Mouse (Mus musculus) MEL (cell line): ENCODE data around the gene Hoxb8. TPM values are rescaled to one million over a fixed set of nuclear protein-coding genes. Genes with fewer than 3 reads are reported as not detected.

ENCODE experiments used
- DNase-seq: peaks from one replicate; pipeline ENCODE4 v3.0.0; 2011; ENCODE audit warnings: low read depth, low spot score
- H3K27ac ChIP-seq: 2 replicates; pipeline ENCODE4 v1.5.1; 2012; ENCODE audit warnings: low read depth, mild to moderate bottlenecking, control low read depth, low read length, moderate library complexity; ENCODE audit not compliant: control insufficient read depth
- H3K27me3 ChIP-seq, 2 experiments: fragments of 150-350 bp in 1 of 2; sonication (generic) in 1 of 2; 2 replicates each; pipeline ENCODE4 v1.6.1; 2012; ENCODE audit warnings: low read length in 2 of 2, mild to moderate bottlenecking in 2 of 2, improper control_type of control experiment in 1 of 2, moderate library complexity in 1 of 2; ENCODE audit not compliant: insufficient read depth in 2 of 2, control insufficient read depth in 1 of 2
- H3K36me3 ChIP-seq, 2 experiments: 2 replicates each; pipeline ENCODE4 v1.6.1; 2012 to 2014; ENCODE audit warnings: low read length in 2 of 2, improper control_type of control experiment in 1 of 2, inconsistent platforms in 1 of 2, mild to moderate bottlenecking in 1 of 2; ENCODE audit not compliant: insufficient read depth in 2 of 2, control insufficient read depth in 1 of 2
- H3K4me1 ChIP-seq, 2 experiments: fragments of 150-350 bp in 1 of 2; sonication (generic) in 1 of 2; 2 replicates each; pipeline ENCODE4 v1.6.1; 2012; ENCODE audit warnings: low read length in 2 of 2, improper control_type of control experiment in 1 of 2, mild to moderate bottlenecking in 1 of 2; ENCODE audit not compliant: insufficient read depth in 2 of 2, control insufficient read depth in 1 of 2
- H3K4me3 ChIP-seq, 2 experiments: fragments of 150-350 bp in 1 of 2; sonication (generic) in 1 of 2; 2 replicates each; pipeline ENCODE4 v1.5.1; 2012; ENCODE audit warnings: low read depth in 2 of 2, low read length in 2 of 2, mild to moderate bottlenecking in 2 of 2, moderate library complexity in 2 of 2, control low read depth in 1 of 2, improper control_type of control experiment in 1 of 2; ENCODE audit not compliant: control insufficient read depth in 1 of 2, insufficient read depth in 1 of 2
- H3K79me2 ChIP-seq: 2 replicates; pipeline ENCODE4 v1.6.1; 2012; ENCODE audit warnings: mild to moderate bottlenecking, low read length, moderate library complexity; ENCODE audit not compliant: control insufficient read depth, poor library complexity, insufficient read depth
- H3K9ac ChIP-seq: 2 replicates; pipeline ENCODE4 v1.6.1; 2012; ENCODE audit warnings: low read depth, mild to moderate bottlenecking, control low read depth, low read length, moderate library complexity; ENCODE audit not compliant: control insufficient read depth, poor library complexity, severe bottlenecking
- H3K9me3 ChIP-seq: fragments of 150-350 bp; sonication (generic); replicated peaks from 2 replicates; pipeline ENCODE4 v1.6.1; 2012; ENCODE audit warnings: mild to moderate bottlenecking, low read length, improper control_type of control experiment, moderate library complexity; ENCODE audit not compliant: insufficient read depth
- BHLHE40 ChIP-seq: IDR thresholded peaks from 2 replicates; pipeline ENCODE4 v1.6.1; 2012; ENCODE audit warnings: low read depth, mild to moderate bottlenecking, inconsistent platforms, low read length, improper control_type of control experiment, borderline replicate concordance
- CTCF ChIP-seq, 3 experiments: IDR thresholded peaks in 2 of 3; conservative IDR thresholded peaks in 1 of 3; 2 replicates each; pipeline ENCODE4 v1.5.1; 2011 to 2012; ENCODE audit warnings: low read length in 3 of 3, low read depth in 2 of 3, mild to moderate bottlenecking in 2 of 3, improper control_type of control experiment in 1 of 3, inconsistent platforms in 1 of 3, mixed read lengths in 1 of 3, moderate library complexity in 1 of 3; ENCODE audit not compliant: control insufficient read depth in 1 of 3, insufficient read depth in 1 of 3, poor library complexity in 1 of 3, severe bottlenecking in 1 of 3
- E2F4 ChIP-seq: IDR thresholded peaks from 2 replicates; pipeline ENCODE4 v1.6.1; 2011; ENCODE audit warnings: low read depth, low read length, improper control_type of control experiment, borderline replicate concordance
- ELF1 ChIP-seq: IDR thresholded peaks from 2 replicates; pipeline ENCODE4 v1.6.1; 2014; ENCODE audit warnings: low read depth, mild to moderate bottlenecking, inconsistent platforms, low read length, improper control_type of control experiment, moderate library complexity
- EP300 ChIP-seq, 2 experiments: IDR thresholded peaks; 2 replicates each; pipeline ENCODE4 v1.6.1; 2011; ENCODE audit warnings: improper control_type of control experiment in 2 of 2, low read length in 2 of 2, low read depth in 1 of 2, mild to moderate bottlenecking in 1 of 2
- ETS1 ChIP-seq: IDR thresholded peaks from 2 replicates; pipeline ENCODE4 v1.6.1; 2012; ENCODE audit warnings: low read depth, mild to moderate bottlenecking, inconsistent platforms, low read length, improper control_type of control experiment, moderate library complexity
- GATA1 ChIP-seq: IDR thresholded peaks from 2 replicates; pipeline ENCODE4 v1.6.1; 2011; ENCODE audit warnings: low read depth, low read length, improper control_type of control experiment
- HCFC1 ChIP-seq: IDR thresholded peaks from 2 replicates; pipeline ENCODE4 v1.6.1; 2012; ENCODE audit warnings: low read depth, mild to moderate bottlenecking, inconsistent platforms, low read length, improper control_type of control experiment, moderate library complexity
- JUND ChIP-seq: IDR thresholded peaks from 2 replicates; pipeline ENCODE4 v1.6.1; 2011; ENCODE audit warnings: low read depth, mild to moderate bottlenecking, improper control_type of control experiment, low read length
- MAFK ChIP-seq: IDR thresholded peaks from 2 replicates; pipeline ENCODE4 v1.6.1; 2011; ENCODE audit warnings: low read depth, mild to moderate bottlenecking, low read length, improper control_type of control experiment, borderline replicate concordance
- MAX ChIP-seq: IDR thresholded peaks from 2 replicates; pipeline ENCODE4 v1.6.1; 2011; ENCODE audit warnings: low read length, improper control_type of control experiment
- MAZ ChIP-seq: IDR thresholded peaks from 2 replicates; pipeline ENCODE4 v1.6.1; 2012; ENCODE audit warnings: low read depth, mild to moderate bottlenecking, inconsistent platforms, low read length, improper control_type of control experiment
- MEF2A ChIP-seq: IDR thresholded peaks from 2 replicates; pipeline ENCODE4 v1.6.1; 2014; ENCODE audit warnings: low read depth, mild to moderate bottlenecking, inconsistent platforms, low read length, improper control_type of control experiment; ENCODE audit not compliant: poor library complexity, insufficient replicate concordance, severe bottlenecking; ENCODE audit errors: extremely low read depth
- MXI1 ChIP-seq: IDR thresholded peaks from 2 replicates; pipeline ENCODE4 v1.6.1; 2011; ENCODE audit warnings: mild to moderate bottlenecking, low read depth, low read length, improper control_type of control experiment
- NELFE ChIP-seq: IDR thresholded peaks from 2 replicates; pipeline ENCODE4 v1.6.1; 2011; ENCODE audit warnings: low read depth, low read length, improper control_type of control experiment
- NRF1 ChIP-seq: IDR thresholded peaks from 2 replicates; pipeline ENCODE4 v1.6.1; 2014; ENCODE audit warnings: low read depth, mild to moderate bottlenecking, inconsistent platforms, low read length, improper control_type of control experiment, moderate library complexity; ENCODE audit not compliant: poor library complexity, insufficient read depth, severe bottlenecking
- POLR2AphosphoS2 ChIP-seq: IDR thresholded peaks from 2 replicates; pipeline ENCODE4 v1.6.1; 2011; ENCODE audit warnings: low read length, improper control_type of control experiment
- RCOR1 ChIP-seq: IDR thresholded peaks from 2 replicates; pipeline ENCODE4 v1.6.1; 2012; ENCODE audit warnings: low read depth, mild to moderate bottlenecking, inconsistent platforms, low read length, improper control_type of control experiment
- SIN3A ChIP-seq: IDR thresholded peaks from 2 replicates; pipeline ENCODE4 v1.6.1; 2012; ENCODE audit warnings: low read length, improper control_type of control experiment, inconsistent platforms
- SMC3 ChIP-seq: IDR thresholded peaks from 2 replicates; pipeline ENCODE4 v1.6.1; 2011; ENCODE audit warnings: low read depth, low read length, improper control_type of control experiment
- TAL1 ChIP-seq: IDR thresholded peaks from 2 replicates; pipeline ENCODE4 v1.6.1; 2012; ENCODE audit warnings: mild to moderate bottlenecking, inconsistent platforms, low read length, moderate library complexity, mixed read lengths
- UBTF ChIP-seq: IDR thresholded peaks from 2 replicates; pipeline ENCODE4 v1.6.1; 2012; ENCODE audit warnings: low read depth, mild to moderate bottlenecking, inconsistent platforms, low read length, improper control_type of control experiment, moderate library complexity, borderline replicate concordance; ENCODE audit not compliant: insufficient read depth
- USF1 ChIP-seq: IDR thresholded peaks from 2 replicates; pipeline ENCODE4 v1.6.1; 2014; ENCODE audit warnings: low read depth, mild to moderate bottlenecking, inconsistent platforms, low read length, improper control_type of control experiment, moderate library complexity
- ZKSCAN1 ChIP-seq: IDR thresholded peaks from 2 replicates; pipeline ENCODE4 v1.6.1; 2012; ENCODE audit warnings: low read depth, mild to moderate bottlenecking, inconsistent platforms, low read length, improper control_type of control experiment, moderate library complexity
- ZMIZ1 ChIP-seq: IDR thresholded peaks from 2 replicates; pipeline ENCODE4 v1.6.1; 2012; ENCODE audit warnings: low read depth, mild to moderate bottlenecking, inconsistent platforms, low read length, improper control_type of control experiment, moderate library complexity
- ZNF384 ChIP-seq: IDR thresholded peaks from 2 replicates; pipeline ENCODE4 v1.6.1; 2012; ENCODE audit warnings: low read depth, mild to moderate bottlenecking, inconsistent platforms, low read length, improper control_type of control experiment
- polyA plus RNA-seq, 2 experiments: library from polyadenylated mRNA; stranded (reverse) in 1 of 2; unstranded in 1 of 2; fragments of >175 nt in 1 of 2; fragments of >200 nt in 1 of 2; gene quantifications; 2 replicates each; pipeline versions ENCODE4 v1.2.1 to v1.2.4; 2012; ENCODE audit warnings: low replicate concordance in 2 of 2, low read depth in 1 of 2; ENCODE audit not compliant: insufficient read length in 2 of 2, insufficient read depth in 1 of 2, missing spikeins in 1 of 2
- total RNA-seq: library from RNA; depleted of rRNA; stranded (reverse); fragments of 300-350 nt; gene quantifications from 2 replicates; pipeline ENCODE4 v1.2.3, GENCODE M21; 2012

The Hoxb8 gene
- total and polyA plus RNA-seq, 3 experiments, result not detected

- no peak overlapping the region for H3K9ac ChIP-seq
- no peaks in the 10 kb centered on the region for H3K4me1 ChIP-seq
- no peaks in the 10 kb centered on the region for H3K79me2 ChIP-seq
- peaks cover 14 to 15% of the 10 kb centered on the region in 2 experiments for H3K27me3 ChIP-seq
- H3K4me3 ChIP-seq, result no peak overlapping the region
- DNase-seq, result no peak
- H3K27ac ChIP-seq, result no peak overlapping the region
- no peaks in the 10 kb centered on the region for H3K9me3 ChIP-seq
- no peaks in the 10 kb centered on the region for H3K36me3 ChIP-seq
- TF ChIP-seq USF1 (no peak), JUND (no peak), TAL1 (no peak), MEF2A (no peak), ELF1 (no peak), HCFC1 (no peak), MAFK (no peak), BHLHE40 (no peak), ZNF384 (no peak), POLR2AphosphoS2 (no peak), GATA1 (no peak), RCOR1 (no peak), ZMIZ1 (no peak), ETS1 (no peak), UBTF (no peak), ZKSCAN1 (no peak), CTCF (IDR thresholded peaks at IDR 0.05 in 2 of 3, conservative IDR thresholded peaks at IDR 0.05 in 1 of 3; ENCODE audit: control insufficient read depth in 1 of 3, insufficient read depth in 1 of 3, low read depth in 2 of 3, low read length in 3 of 3, poor library complexity in 1 of 3, severe bottlenecking in 1 of 3) (no peak), MAZ (no peak)
Observed at GRCm38 (mm10) chr11:96262262-96262830, 19.4 kb upstream of the Hoxb8 start.

- Histone ChIP-seq H3K9ac (no peak overlapping the region), H3K4me3 (no peak overlapping the region), H3K79me2 (no peaks in the 10 kb centered on the region), H3K27me3 (peaks cover 19 to 21% of the 10 kb centered on the region in 2 experiments), H3K4me1 (no peaks in the 10 kb centered on the region), H3K27ac (no peak overlapping the region), H3K9me3 (no peaks in the 10 kb centered on the region), H3K36me3 (no peaks in the 10 kb centered on the region)
- no peak for DNase-seq
- TF ChIP-seq SMC3 (no peak), UBTF (no peak), MAX (no peak), ETS1 (no peak), GATA1 (no peak), BHLHE40 (no peak), JUND (no peak), RCOR1 (no peak), MXI1 (no peak), SIN3A (no peak), EP300 (IDR thresholded peaks at IDR 0.05; ENCODE audit: low read depth in 1 of 2, low read length in 2 of 2) (no peak), HCFC1 (no peak), MAFK (no peak), MAZ (no peak), E2F4 (no peak), NELFE (no peak), NRF1 (no peak), POLR2AphosphoS2 (no peak), ELF1 (no peak), ZMIZ1 (no peak)
Observed at GRCm38 (mm10) chr11:96263636-96264389, 17.9 kb upstream of the Hoxb8 start.
